In genomic region chr5:113577555-113577954, GRCm38 (mm10) we compare ENCODE assay signal across 10 mouse cellular contexts.
DNase-seq lines count a peak whose midpoint lies in the region; ATAC-seq and TF ChIP-seq lines count a peak whose summit lies in the region.
"Had no signal": no experiment of that assay in that cellular context is flagged by ENCODE, and none has a peak within 500 bp of the region (broad histone marks: within the 10 kb centered on the region; RNA-seq: fewer than 3 reads in every experiment).

No protein-coding gene starts in this region.

- H3K27me3 ChIP-seq in kidney, postnatal 0 days (ENCODE audit: insufficient read depth, low read length) = no peaks in the 10 kb centered on the region
- H3K27me3 ChIP-seq in hindbrain, embryonic 15.5 days = no peaks in the 10 kb centered on the region
- H3K27me3 ChIP-seq in neural tube, embryonic 14.5 days (ENCODE audit: control insufficient read depth, insufficient read depth, low read length) = no peaks in the 10 kb centered on the region

- no peak overlapping the region for H3K27ac ChIP-seq in kidney, postnatal 0 days
- H3K27ac ChIP-seq in hindbrain, embryonic 15.5 days (replicated peaks) = no peak overlapping the region
- H3K27ac ChIP-seq in neural tube, embryonic 14.5 days (ENCODE audit: low read depth, low read length) = no peak overlapping the region
- H3K27ac ChIP-seq: liver, embryonic 14.5 days had no signal

- peak overlapping the region; percentile 40 for H3K4me2 ChIP-seq in kidney, postnatal 0 days (ENCODE audit: low read length)
- H3K4me2 ChIP-seq in hindbrain, embryonic 15.5 days = peak overlapping the region; percentile 34
- 0 out of 2 replicates have a peak overlapping the region, but pooled peaks have one; percentile 4 for H3K4me2 ChIP-seq in neural tube, embryonic 14.5 days (ENCODE audit: low read depth, low read length)

- no peak for TF ChIP-seq POLR2A in brain, embryonic 14.5 days (IDR thresholded peaks at IDR 0.05; ENCODE audit: borderline replicate concordance, extremely low read depth, insufficient read depth, insufficient read length, poor library complexity, severe bottlenecking)

- DNase-seq in kidney, postnatal 0 days (ENCODE audit: low spot score) = no peak
- DNase-seq in kidney, adult 9 months = no peak
- peak; percentile 68 for DNase-seq in brain, embryonic 14.5 days (ENCODE audit: low read depth)
- no peak for DNase-seq in urinary bladder, postnatal 4 days (ENCODE audit: low spot score in 2 of 2)
- no peak for DNase-seq in thymus, postnatal 14 days
- DNase-seq: heart, adult 11 months; right cerebral cortex, postnatal 14 days had no signal

- no peaks in the 10 kb centered on the region for H3K9me3 ChIP-seq in kidney, postnatal 0 days (replicated peaks; ENCODE audit: low read length)
- no peaks in the 10 kb centered on the region for H3K9me3 ChIP-seq in hindbrain, embryonic 15.5 days
- H3K9me3 ChIP-seq in neural tube, embryonic 14.5 days (ENCODE audit: control insufficient read depth, low read length) = no peaks in the 10 kb centered on the region

- H3K4me3 ChIP-seq in kidney, postnatal 0 days (replicated peaks; ENCODE audit: low read depth, low read length) = no peak overlapping the region
- no peak overlapping the region for H3K4me3 ChIP-seq in hindbrain, embryonic 15.5 days
- H3K4me3 ChIP-seq in neural tube, embryonic 14.5 days (ENCODE audit: low read depth, low read length) = no peak overlapping the region

- WGBS in kidney, postnatal 0 days = 71% methylated on average over 7 of the region's 7 CpGs
- WGBS in hindbrain, embryonic 15.5 days = 68% methylated on average over 7 of the region's 7 CpGs
- WGBS in neural tube, embryonic 14.5 days = 79% methylated on average over 7 of the region's 7 CpGs

- H3K9ac ChIP-seq in kidney, postnatal 0 days (ENCODE audit: low read depth, low read length) = no peak overlapping the region
- H3K9ac ChIP-seq in hindbrain, embryonic 15.5 days = no peak overlapping the region
- H3K9ac ChIP-seq in neural tube, embryonic 14.5 days (replicated peaks; ENCODE audit: low read depth, low read length) = no peak overlapping the region
- H3K9ac ChIP-seq: liver, embryonic 14.5 days had no signal

- H3K4me1 ChIP-seq in kidney, postnatal 0 days (replicated peaks; ENCODE audit: insufficient read depth, low read length) = no peaks in the 10 kb centered on the region
- H3K4me1 ChIP-seq in hindbrain, embryonic 15.5 days (replicated peaks) = peaks cover 26% of the 10 kb centered on the region
- H3K4me1 ChIP-seq in neural tube, embryonic 14.5 days (ENCODE audit: control insufficient read depth, insufficient read depth, low read length) = peaks cover 16% of the 10 kb centered on the region

- no peak for TF ChIP-seq CTCF in kidney, postnatal 0 days (IDR thresholded peaks at IDR 0.05; ENCODE audit: low read depth)
- no peak for TF ChIP-seq CTCF in brain, embryonic 14.5 days (IDR thresholded peaks at IDR 0.05; ENCODE audit: borderline replicate concordance, extremely low read depth, insufficient read depth, insufficient read length)

- no peak for ATAC-seq in kidney, postnatal 0 days (replicated peaks; ENCODE audit: low FRiP score, low read depth)
- ATAC-seq in hindbrain, embryonic 15.5 days (ENCODE audit: low FRiP score, low read depth) = peak; percentile 51; the same call in 1 of the 2 replicates
- ATAC-seq in neural tube, embryonic 14.5 days (ENCODE audit: low read depth) = no peak

- H3K36me3 ChIP-seq in kidney, postnatal 0 days (ENCODE audit: insufficient read depth, low read length) = no peaks in the 10 kb centered on the region
- H3K36me3 ChIP-seq in hindbrain, embryonic 15.5 days = no peaks in the 10 kb centered on the region
- no peaks in the 10 kb centered on the region for H3K36me3 ChIP-seq in neural tube, embryonic 14.5 days (ENCODE audit: control insufficient read depth, insufficient read depth, low read length)
